Mouse (Mus musculus) midbrain, embryonic 14.5 days (tissue): ENCODE measurements around the gene Uba52. TPM values are rescaled to one million over a fixed set of nuclear protein-coding genes. Genes with fewer than 3 reads are reported as not detected.
A peak's percentile ranks its signal among the peaks of the same experiment; 100 is the strongest.
"Not testable (repeated sequence)": the region's sequence is repeated elsewhere in the genome, so short reads cannot be mapped to it uniquely, and the experiment has no call there.

ENCODE experiments used
- ATAC-seq: fragments of 200-750 bp; cut with Nextera tagmentation; 2 replicates; pipeline ENCODE4 v1.8.0; 2017; ENCODE audit warnings: moderate number of reproducible peaks, moderate library complexity; ENCODE audit not compliant: low FRiP score, low TSS enrichment
- DNase-seq: peaks from one replicate; pipeline ENCODE4 v3.0.0-alpha.2; 2015
- H3K27ac ChIP-seq: fragments of 300-500 bp; sonication (generic); replicated peaks from 2 replicates; pipeline ENCODE4 v1.5.1; 2014; ENCODE audit warnings: mild to moderate bottlenecking, low read depth, low read length, moderate library complexity
- H3K27me3 ChIP-seq: fragments of 300-500 bp; sonication (generic); 2 replicates; pipeline ENCODE4 v1.6.1; 2014; ENCODE audit warnings: low read length, control low read depth, mixed read lengths; ENCODE audit not compliant: control insufficient read depth, insufficient read depth
- H3K36me3 ChIP-seq: fragments of 300-500 bp; sonication (generic); 2 replicates; pipeline ENCODE4 v1.6.1; 2014; ENCODE audit warnings: low read length, control low read depth; ENCODE audit not compliant: control insufficient read depth, insufficient read depth
- H3K4me1 ChIP-seq: fragments of 300-500 bp; sonication (generic); 2 replicates; pipeline ENCODE4 v1.6.1; 2014; ENCODE audit warnings: mild to moderate bottlenecking, antibody characterized with exemption, low read length, control low read depth; ENCODE audit not compliant: control insufficient read depth, insufficient read depth
- H3K4me2 ChIP-seq: fragments of 300-500 bp; sonication (generic); 2 replicates; pipeline ENCODE4 v1.6.1; 2014; ENCODE audit warnings: mild to moderate bottlenecking, low read length, moderate library complexity
- H3K4me3 ChIP-seq: fragments of 300-500 bp; sonication (generic); replicated peaks from 2 replicates; pipeline ENCODE4 v1.5.1; 2014; ENCODE audit warnings: low read depth, low read length
- H3K9ac ChIP-seq: fragments of 300-500 bp; sonication (generic); replicated peaks from 2 replicates; pipeline ENCODE4 v1.6.1; 2014; ENCODE audit warnings: mild to moderate bottlenecking, low read length, moderate library complexity
- H3K9me3 ChIP-seq: fragments of 300-500 bp; sonication (generic); 2 replicates; pipeline ENCODE4 v1.6.1; 2016; ENCODE audit warnings: low read length, control low read depth, mixed read lengths; ENCODE audit not compliant: control insufficient read depth
- WGBS: fragments of 180-500 bp; shearing (Covaris S2); extraction: QIAGEN DNeasy Blood & Tissue Kit; methylation state at CpG from one replicate; pipeline ENCODE4 v1.1.7; 2014; 5-methylcytosine and 5-hydroxymethylcytosine counted together
- polyA plus RNA-seq: library from polyadenylated mRNA; unstranded; fragments of >200 nt; fragmentation: Nextera tagmentation; extraction: Ambion mirVana; gene quantifications from 2 replicates; pipeline ENCODE4 v1.2.1, GENCODE M21; 2014

Gene Uba52
- polyA plus RNA-seq, 1 experiment from 2014 or later, result 696 TPM

DNA sequence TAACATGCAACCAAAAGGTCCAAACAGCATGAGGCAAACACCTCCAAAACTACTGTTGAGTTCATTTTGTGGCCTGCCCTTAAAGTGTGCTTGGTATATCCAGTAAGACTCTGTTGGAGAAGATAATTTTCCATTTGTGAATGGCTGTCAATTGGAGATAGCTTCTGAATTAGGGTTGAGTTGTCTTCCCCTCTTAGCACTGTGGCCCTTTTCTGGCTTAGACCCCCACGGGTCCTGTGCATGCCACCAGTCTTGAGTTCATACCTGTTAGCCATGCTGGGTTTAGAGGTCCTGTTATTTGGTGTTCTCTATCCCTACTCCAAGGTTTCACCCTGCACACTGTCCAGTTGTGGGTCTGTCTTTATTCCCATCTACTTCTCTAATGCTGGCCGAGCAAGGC lies 1.2 kb upstream of the Uba52 start:
- no peak overlapping the region for H3K9ac ChIP-seq
- no peak overlapping the region for H3K27ac ChIP-seq
- H3K27me3 ChIP-seq, result no peaks in the 10 kb centered on the region
- no peak for DNase-seq
- 100% methylated on average over 2 of the region's 2 CpGs for WGBS
- H3K4me3 ChIP-seq, result no peak overlapping the region
- H3K4me2 ChIP-seq, result no peak overlapping the region
- peaks cover 52% of the 10 kb centered on the region for H3K36me3 ChIP-seq
- H3K9me3 ChIP-seq, result no peaks in the 10 kb centered on the region
- ATAC-seq, result no peak
- peaks cover 15% of the 10 kb centered on the region for H3K4me1 ChIP-seq

- not testable (repeated sequence) for H3K9me3 ChIP-seq, DNase-seq, ATAC-seq, H3K9ac ChIP-seq, H3K27me3 ChIP-seq
- Histone ChIP-seq H3K4me1 (peaks cover 15% of the 10 kb centered on the region), H3K27ac (peak overlapping the region; percentile 95; the same call in 1 of the 2 replicates), H3K4me3 (peak overlapping the region; percentile 96), H3K36me3 (peaks cover 46% of the 10 kb centered on the region), H3K4me2 (peak overlapping the region; percentile 94)
- WGBS, result 91% methylated on average over 6 of the region's 6 CpGs
Observed at GRCm38 (mm10) chr8:70511174-70511573, 573 bp upstream of the Uba52 start.

GRCm38 (mm10) chr8:70509281-70509952 lies 1.2 kb downstream of the Uba52 start:
- ATAC-seq, result no peak
- H3K36me3 ChIP-seq, result peaks cover 38% of the 10 kb centered on the region
- H3K4me2 ChIP-seq, result peak overlapping the region; percentile 94
- WGBS, result 17% methylated on average over 25 of the region's 25 CpGs
- H3K27me3 ChIP-seq, result no peaks in the 10 kb centered on the region
- H3K4me3 ChIP-seq, result peak overlapping the region; percentile 96
- DNase-seq, result no peak
- H3K27ac ChIP-seq, result no peak overlapping the region
- H3K9me3 ChIP-seq, result no peaks in the 10 kb centered on the region
- peak overlapping the region; percentile 93 for H3K9ac ChIP-seq
- H3K4me1 ChIP-seq, result peaks cover 24% of the 10 kb centered on the region

DNA sequence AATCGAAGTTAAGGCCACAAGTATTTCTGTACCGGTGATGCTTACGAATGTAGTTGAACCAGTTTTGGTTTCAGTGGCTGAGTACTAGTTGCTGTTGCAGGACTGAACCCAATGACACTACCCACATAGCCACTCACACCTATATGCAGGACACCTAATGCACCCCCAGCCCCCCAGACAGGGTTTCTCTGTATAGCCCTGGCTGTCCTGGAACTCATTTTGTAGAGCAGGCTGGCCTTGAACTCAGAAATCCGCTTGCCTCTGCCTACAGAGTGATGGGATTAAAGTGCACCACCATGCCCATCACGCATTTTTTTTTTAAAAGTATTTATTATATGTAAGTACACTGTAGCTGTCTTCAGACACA lies 3.6 kb downstream of the Uba52 start:
- Histone ChIP-seq H3K4me3 (no peak overlapping the region), H3K27me3 (peaks cover 22% of the 10 kb centered on the region), H3K36me3 (peaks cover 26% of the 10 kb centered on the region), H3K9ac (no peak overlapping the region), H3K27ac (peak overlapping the region; percentile 90; the same call in 1 of the 2 replicates), H3K4me1 (peaks cover 24% of the 10 kb centered on the region), H3K4me2 (0 out of 2 replicates have a peak overlapping the region, but pooled peaks have one; percentile 86), H3K9me3 (no peaks in the 10 kb centered on the region)
- 64% methylated on average over 5 of the region's 5 CpGs for WGBS
- ATAC-seq, result no peak
- no peak for DNase-seq

DNA sequence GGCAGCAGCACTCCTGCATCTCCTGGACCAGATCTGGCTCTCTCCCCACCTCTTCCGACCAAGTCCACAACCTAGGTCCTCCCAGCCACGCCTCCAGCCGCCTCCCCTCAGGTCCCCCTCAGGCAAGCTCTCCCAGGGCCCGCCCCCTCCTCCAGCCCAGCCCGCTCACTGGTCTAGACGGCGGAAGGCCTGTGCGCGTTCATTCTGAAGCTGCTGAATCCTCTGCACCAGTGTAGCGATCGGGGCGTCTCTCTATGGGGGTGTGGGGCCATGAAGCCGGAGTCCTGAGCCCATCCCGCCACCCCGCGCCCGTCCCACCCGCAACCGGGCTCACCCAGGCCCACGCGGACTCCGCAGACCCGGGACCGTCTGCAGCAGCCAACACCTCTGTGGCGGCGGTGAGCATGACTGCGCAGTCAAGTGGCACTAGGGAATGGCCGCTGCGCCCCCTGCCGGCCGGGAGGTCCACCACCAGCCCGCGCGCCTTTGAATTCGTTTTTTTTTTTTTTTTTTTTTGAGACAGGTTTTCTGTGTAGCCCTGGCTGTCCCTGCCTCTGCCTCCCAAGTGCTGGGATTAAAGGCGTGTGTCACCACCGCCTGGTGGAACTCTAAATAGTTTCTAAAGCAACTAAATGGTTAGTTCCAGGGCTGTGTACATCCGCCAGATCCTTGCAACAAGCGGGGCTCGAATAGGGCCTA lies 4.1 kb downstream of the Uba52 start, which contains the start of gene Rex1bd:
Rex1bd (minus strand) TSS at position 425 of the 699 bp plus-strand sequence.
- 3% methylated on average over 40 of the region's 40 CpGs for WGBS
- ATAC-seq (peak; percentile 85), DNase-seq (peak; percentile 96)
- Histone ChIP-seq H3K9me3 (no peaks in the 10 kb centered on the region), H3K9ac (peak within 1 kb of the TSS; percentile 87), H3K4me2 (peak within 1 kb of the TSS; percentile 86), H3K4me3 (peak within 1 kb of the TSS; percentile 68), H3K36me3 (peaks cover 26% of the 10 kb centered on the region), H3K27me3 (peaks cover 28% of the 10 kb centered on the region), H3K27ac (peak within 1 kb of the TSS; percentile 90), H3K4me1 (peaks cover 24% of the 10 kb centered on the region)

- Histone ChIP-seq H3K9me3 (no peaks in the 10 kb centered on the region; the same call in 1 of the 2 replicates), H3K4me2 (peak overlapping the region; percentile 86), H3K36me3 (peaks cover 26% of the 10 kb centered on the region), H3K4me1 (peaks cover 21% of the 10 kb centered on the region), H3K9ac (peak overlapping the region; percentile 87), H3K27ac (peak overlapping the region; percentile 90), H3K4me3 (peak overlapping the region; percentile 68), H3K27me3 (peaks cover 34% of the 10 kb centered on the region)
- no peak for DNase-seq
- ATAC-seq, result peak; percentile 14
- WGBS, result 45% methylated on average over 32 of the region's 32 CpGs
Observed at GRCm38 (mm10) chr8:70505698-70506327, 4.8 kb downstream of the Uba52 start.

DNA sequence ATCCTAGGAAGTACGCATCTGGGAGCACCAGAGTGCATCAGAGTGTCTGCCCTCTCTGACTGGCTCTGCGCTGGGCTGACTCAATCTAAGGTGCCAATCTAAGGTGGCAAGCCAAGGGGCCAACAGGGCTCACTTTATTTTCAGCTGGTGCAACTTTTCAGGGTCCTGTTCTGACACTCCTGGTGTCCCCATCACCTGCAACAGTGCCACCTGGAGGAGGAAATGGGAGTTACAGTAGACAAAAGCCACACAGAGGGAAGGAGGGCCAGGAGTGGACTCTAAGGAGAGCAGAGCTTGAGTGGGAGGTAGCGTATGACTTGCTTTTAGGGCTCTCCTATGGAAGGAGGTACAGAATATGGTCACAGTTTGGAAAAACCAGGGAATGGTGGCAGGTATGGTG lies 5.8 kb downstream of the Uba52 start:
- DNase-seq (peak; percentile 86), ATAC-seq (no peak)
- Histone ChIP-seq H3K9me3 (no peaks in the 10 kb centered on the region; the same call in 1 of the 2 replicates), H3K36me3 (peaks cover 26% of the 10 kb centered on the region), H3K27me3 (peaks cover 44% of the 10 kb centered on the region), H3K4me3 (no peak overlapping the region), H3K4me2 (peak overlapping the region; percentile 86; the same call in 1 of the 2 replicates), H3K4me1 (peaks cover 21% of the 10 kb centered on the region), H3K9ac (no peak overlapping the region), H3K27ac (0 out of 2 replicates have a peak overlapping the region, but pooled peaks have one; percentile 20)
- 75% methylated on average over 3 of the region's 3 CpGs for WGBS

- no peak overlapping the region for H3K27ac ChIP-seq
- no peak overlapping the region for H3K4me2 ChIP-seq
- peaks cover 17% of the 10 kb centered on the region for H3K4me1 ChIP-seq
- DNase-seq, result no peak
- no peak overlapping the region for H3K4me3 ChIP-seq
- H3K27me3 ChIP-seq, result peaks cover 49% of the 10 kb centered on the region
- peaks cover 26% of the 10 kb centered on the region for H3K36me3 ChIP-seq
- ATAC-seq, result no peak
- H3K9ac ChIP-seq, result no peak overlapping the region
- WGBS, result 66% methylated on average over 16 of the region's 16 CpGs
- H3K9me3 ChIP-seq, result no peaks in the 10 kb centered on the region; the same call in 1 of the 2 replicates
Observed at GRCm38 (mm10) chr8:70504291-70504716, 6.3 kb downstream of the Uba52 start.
